Mouse (Mus musculus): ENCODE data around the gene Smurf2. TPM values are rescaled to one million over a fixed set of nuclear protein-coding genes. Genes with fewer than 3 reads are reported as not detected.
"Not testable (repeated sequence)": the region's sequence is repeated elsewhere in the genome, so short reads cannot be mapped to it uniquely, and the experiment has no call there.

The Smurf2 gene
- polyA plus RNA-seq, 1 experiment = 14.7 TPM

DNA sequence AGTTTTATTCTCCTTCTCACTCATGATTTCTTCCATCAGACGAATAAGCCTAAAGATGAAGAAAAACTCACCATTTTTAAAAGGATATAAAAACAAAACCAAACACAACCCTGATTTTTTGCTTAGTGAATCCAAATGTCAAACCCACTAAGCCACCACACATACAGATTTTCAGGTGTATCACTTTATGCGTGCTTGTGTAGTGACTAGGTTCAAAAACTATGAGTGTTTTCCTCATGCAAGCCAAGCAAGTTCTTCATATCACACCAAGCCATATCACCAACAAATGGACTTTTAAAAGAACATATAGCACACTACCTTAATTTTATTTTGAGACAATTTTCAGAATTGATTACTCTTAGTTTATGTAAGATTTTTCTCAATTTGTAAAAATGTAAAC lies 136.0 kb downstream of the Smurf2 start:
- peaks cover 39% of the 10 kb centered on the region for H3K36me3 ChIP-seq (ENCODE audit: control insufficient read depth, insufficient read depth, low read length)
- WGBS = 58% methylated on average over 2 of the region's 2 CpGs

GRCm38 (mm10) chr11:106782841-106783764 lies 137.4 kb downstream of the Smurf2 start:
- DNase-seq = no peak
- Histone ChIP-seq H3K36me3 (ENCODE audit: control insufficient read depth, insufficient read depth, low read length) (peaks cover 39% of the 10 kb centered on the region), H3K4me1 (ENCODE audit: control insufficient read depth, insufficient read depth, low read length) (peaks cover 6% of the 10 kb centered on the region; the same call in 1 of the 2 replicates), H3K27me3 (replicated peaks; ENCODE audit: control insufficient read depth, insufficient read depth, low read length) (no peaks in the 10 kb centered on the region), H3K4me3 (ENCODE audit: insufficient read depth, low read depth, low read length) (no peak overlapping the region), H3K27ac (ENCODE audit: insufficient read depth, low read depth, low read length) (no peak overlapping the region)
- TF ChIP-seq POLR2A (IDR thresholded peaks at IDR 0.05; ENCODE audit: low read depth, low read length) = no peak
- no peak for TF ChIP-seq CTCF (conservative IDR thresholded peaks at IDR 0.05; ENCODE audit: insufficient read depth, insufficient read length, low read depth, low read length)
- 48% methylated on average over 9 of the region's 9 CpGs for WGBS

More for the DNA sequence above, 136.0 kb downstream of the Smurf2 start:
- Histone ChIP-seq H3K27ac (ENCODE audit: insufficient read depth, low read depth, low read length) (no peak overlapping the region), H3K4me3 (ENCODE audit: insufficient read depth, low read depth, low read length) (no peak overlapping the region), H3K27me3 (replicated peaks; ENCODE audit: control insufficient read depth, insufficient read depth, low read length) (no peaks in the 10 kb centered on the region), H3K4me1 (ENCODE audit: control insufficient read depth, insufficient read depth, low read length) (peaks cover 6% of the 10 kb centered on the region; the same call in 1 of the 2 replicates)
- no peak for DNase-seq
- TF ChIP-seq POLR2A (IDR thresholded peaks at IDR 0.05; ENCODE audit: low read depth, low read length) (no peak), CTCF (conservative IDR thresholded peaks at IDR 0.05; ENCODE audit: insufficient read depth, insufficient read length, low read depth, low read length) (no peak)

DNA sequence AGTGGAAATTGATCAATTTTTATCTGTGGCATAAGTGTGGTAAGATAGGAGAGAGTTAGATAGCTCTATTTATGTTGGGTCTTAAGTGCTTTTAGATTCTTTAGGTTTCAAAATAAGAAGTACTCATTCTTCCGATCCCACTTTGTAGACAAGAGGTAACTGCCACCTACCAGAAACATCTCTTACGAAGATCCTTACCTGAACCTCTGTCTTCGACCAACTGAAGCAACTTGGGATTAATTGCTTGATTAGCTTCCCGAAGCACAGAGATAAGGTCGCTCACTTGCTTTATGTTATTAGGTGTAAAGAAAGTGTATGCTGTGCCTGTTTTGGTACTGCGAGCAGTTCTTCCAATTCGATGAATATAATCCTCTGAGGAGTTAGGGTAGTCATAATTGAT lies 138.2 kb downstream of the Smurf2 start:
- Histone ChIP-seq H3K4me1 (ENCODE audit: control insufficient read depth, insufficient read depth, low read length) (peaks cover 12% of the 10 kb centered on the region; the same call in 1 of the 2 replicates), H3K36me3 (ENCODE audit: control insufficient read depth, insufficient read depth, low read length) (peaks cover 39% of the 10 kb centered on the region)
- not testable (repeated sequence) for H3K4me3 ChIP-seq (ENCODE audit: insufficient read depth, low read depth, low read length); H3K27me3 ChIP-seq (replicated peaks; ENCODE audit: control insufficient read depth, insufficient read depth, low read length); H3K27ac ChIP-seq (ENCODE audit: insufficient read depth, low read depth, low read length); DNase-seq
- WGBS = 77% methylated on average over 7 of the region's 7 CpGs

- DNase-seq = no peak
- Histone ChIP-seq H3K27me3 (replicated peaks; ENCODE audit: control insufficient read depth, insufficient read depth, low read length) (no peaks in the 10 kb centered on the region), H3K36me3 (ENCODE audit: control insufficient read depth, insufficient read depth, low read length) (peaks cover 30% of the 10 kb centered on the region), H3K4me1 (ENCODE audit: control insufficient read depth, insufficient read depth, low read length) (peaks cover 15% of the 10 kb centered on the region), H3K4me3 (ENCODE audit: insufficient read depth, low read depth, low read length) (no peak overlapping the region), H3K27ac (ENCODE audit: insufficient read depth, low read depth, low read length) (no peak overlapping the region)
- WGBS = 67% methylated on average over 6 of the region's 6 CpGs
- TF ChIP-seq POLR2A (IDR thresholded peaks at IDR 0.05; ENCODE audit: low read depth, low read length) (no peak), CTCF (conservative IDR thresholded peaks at IDR 0.05; ENCODE audit: insufficient read depth, insufficient read length, low read depth, low read length) (no peak)
Measured at GRCm38 (mm10) chr11:106780590-106781220, 139.8 kb downstream of the Smurf2 start.

GRCm38 (mm10) chr11:106780089-106780425 lies 140.5 kb downstream of the Smurf2 start:
- peak overlapping the region; percentile 94 for H3K27ac ChIP-seq (ENCODE audit: insufficient read depth, low read depth, low read length)
- no peaks in the 10 kb centered on the region for H3K27me3 ChIP-seq (replicated peaks; ENCODE audit: control insufficient read depth, insufficient read depth, low read length)
- H3K36me3 ChIP-seq (ENCODE audit: control insufficient read depth, insufficient read depth, low read length) = peaks cover 27% of the 10 kb centered on the region
- no peak overlapping the region for H3K4me3 ChIP-seq (ENCODE audit: insufficient read depth, low read depth, low read length)
- peaks cover 13% of the 10 kb centered on the region for H3K4me1 ChIP-seq (ENCODE audit: control insufficient read depth, insufficient read depth, low read length)
- TF ChIP-seq POLR2A (IDR thresholded peaks at IDR 0.05; ENCODE audit: low read depth, low read length) (no peak), CTCF (conservative IDR thresholded peaks at IDR 0.05; ENCODE audit: insufficient read depth, insufficient read length, low read depth, low read length) (no peak)
- DNase-seq = peak; percentile 35
- WGBS = 48% methylated on average over 4 of the region's 4 CpGs

DNA sequence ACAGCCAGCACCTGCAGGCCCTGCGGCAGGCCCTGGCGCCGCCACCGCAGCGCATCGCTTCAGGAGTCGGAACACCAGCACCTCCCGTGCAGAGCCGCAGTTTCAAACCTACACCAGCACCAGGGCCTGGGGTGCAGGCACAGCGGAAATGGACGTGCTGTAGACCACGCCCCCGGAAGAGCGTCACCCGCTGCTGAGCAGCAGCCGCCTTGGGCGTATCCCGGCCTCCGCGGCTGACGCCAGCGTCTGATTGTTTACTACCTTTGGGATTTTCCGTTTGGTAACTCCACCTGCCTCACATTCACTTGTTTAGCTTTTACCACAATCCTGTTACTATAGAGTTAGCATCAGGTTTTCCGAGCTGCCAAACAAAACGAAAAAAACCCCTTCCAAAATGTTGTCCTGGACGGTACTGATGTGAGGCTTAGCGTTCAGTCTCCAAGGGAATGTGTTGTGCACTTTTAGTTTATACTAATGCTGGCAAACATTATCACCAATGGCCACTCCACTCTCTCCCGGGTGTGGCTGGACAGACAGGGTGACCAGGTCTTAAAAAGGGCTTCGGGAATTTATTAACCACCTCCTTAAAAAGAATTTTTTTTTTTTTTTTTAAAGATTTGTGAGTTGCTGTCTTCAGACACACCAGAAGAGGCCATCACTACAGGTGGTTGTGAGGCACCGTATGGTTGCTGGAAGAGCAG lies 141.0 kb downstream of the Smurf2 start, which contains the start of gene Polg2:
Gene Polg2 (minus strand): TSS at position 150 of the 701 bp plus-strand sequence.
- peaks cover 27% of the 10 kb centered on the region for H3K36me3 ChIP-seq (ENCODE audit: control insufficient read depth, insufficient read depth, low read length)
- TF ChIP-seq POLR2A (IDR thresholded peaks at IDR 0.05; ENCODE audit: low read depth, low read length) (peak; percentile 91), CTCF (conservative IDR thresholded peaks at IDR 0.05; ENCODE audit: insufficient read depth, insufficient read length, low read depth, low read length) (no peak)
- H3K4me1 ChIP-seq (ENCODE audit: control insufficient read depth, insufficient read depth, low read length) = peaks cover 13% of the 10 kb centered on the region
- H3K4me3 ChIP-seq (ENCODE audit: insufficient read depth, low read depth, low read length) = peak within 1 kb of the TSS; percentile 78
- WGBS = under 1% methylated on average over 30 of the region's 30 CpGs
- DNase-seq = peak; percentile 96
- no peaks in the 10 kb centered on the region for H3K27me3 ChIP-seq (replicated peaks; ENCODE audit: control insufficient read depth, insufficient read depth, low read length)
- H3K27ac ChIP-seq (ENCODE audit: insufficient read depth, low read depth, low read length) = peak within 1 kb of the TSS; percentile 94
